Mouse (Mus musculus): ENCODE data around the gene Tmod3. TPM values are rescaled to one million over a fixed set of nuclear protein-coding genes. Genes with fewer than 3 reads are reported as not detected.
"Not testable (repeated sequence)": the region's sequence is repeated elsewhere in the genome, so short reads cannot be mapped to it uniquely, and the experiment has no call there.

Gene Tmod3
- polyA plus RNA-seq, 1 experiment from 2014 or later: 99.1 TPM

- Histone ChIP-seq H3K4me1 (peaks cover 7% of the 10 kb centered on the region; the same call in 1 of the 2 replicates), H3K9ac (replicated peaks) (no peak overlapping the region), H3K9me3 (no peaks in the 10 kb centered on the region), H3K4me3 (no peak overlapping the region), H3K36me3 (no peaks in the 10 kb centered on the region; the same call in 1 of the 2 replicates), H3K27ac (replicated peaks) (no peak overlapping the region), H3K27me3 (no peaks in the 10 kb centered on the region), H3K4me2 (replicated peaks) (no peak overlapping the region)
- WGBS: 56% methylated on average over 4 of the region's 4 CpGs
- peak; percentile 74; the same call in 1 of the 2 replicates for ATAC-seq (replicated peaks)
These were observed 37.7 kb downstream of the Tmod3 start for GRCm38 (mm10) chr9:75521788-75522187.

- ATAC-seq (replicated peaks): no peak
- H3K4me3 ChIP-seq: no peak overlapping the region
- peaks cover 7% of the 10 kb centered on the region; the same call in 1 of the 2 replicates for H3K4me1 ChIP-seq
- 93% methylated on average over 8 of the region's 8 CpGs for WGBS
- H3K4me2 ChIP-seq (replicated peaks): no peak overlapping the region
- no peak overlapping the region for H3K27ac ChIP-seq (replicated peaks)
- no peaks in the 10 kb centered on the region for H3K9me3 ChIP-seq
- H3K9ac ChIP-seq (replicated peaks): no peak overlapping the region
- H3K27me3 ChIP-seq: no peaks in the 10 kb centered on the region
- no peaks in the 10 kb centered on the region; the same call in 1 of the 2 replicates for H3K36me3 ChIP-seq
These were observed 38.5 kb downstream of the Tmod3 start for GRCm38 (mm10) chr9:75520940-75521339.

- H3K4me3 ChIP-seq: no peak overlapping the region
- no peak overlapping the region for H3K4me2 ChIP-seq (replicated peaks)
- ATAC-seq (replicated peaks): no peak
- H3K9me3 ChIP-seq: no peaks in the 10 kb centered on the region
- WGBS: 85% methylated on average over 3 of the region's 3 CpGs
- H3K27me3 ChIP-seq: no peaks in the 10 kb centered on the region
- no peak overlapping the region for H3K27ac ChIP-seq (replicated peaks)
- peaks cover 13% of the 10 kb centered on the region; the same call in 1 of the 2 replicates for H3K36me3 ChIP-seq
- H3K9ac ChIP-seq (replicated peaks): no peak overlapping the region
- no peaks in the 10 kb centered on the region for H3K4me1 ChIP-seq
These were observed 41.7 kb downstream of the Tmod3 start for GRCm38 (mm10) chr9:75517751-75518150.

- no peaks in the 10 kb centered on the region for H3K27me3 ChIP-seq
- ATAC-seq (replicated peaks): peak; percentile 83
- WGBS: 63% methylated on average over 12 of the region's 12 CpGs
- H3K4me1 ChIP-seq: peaks cover 11% of the 10 kb centered on the region
- no peak overlapping the region for H3K4me3 ChIP-seq
- no peak overlapping the region for H3K4me2 ChIP-seq (replicated peaks)
- H3K36me3 ChIP-seq: peaks cover 13% of the 10 kb centered on the region; the same call in 1 of the 2 replicates
- H3K9ac ChIP-seq (replicated peaks): no peak overlapping the region
- no peaks in the 10 kb centered on the region for H3K9me3 ChIP-seq
- no peak overlapping the region for H3K27ac ChIP-seq (replicated peaks)
These were observed 43.9 kb downstream of the Tmod3 start for GRCm38 (mm10) chr9:75515464-75516113.

GRCm38 (mm10) chr9:75511236-75511939, 48.1 kb downstream of the Tmod3 start:
- no peaks in the 10 kb centered on the region for H3K27me3 ChIP-seq
- no peak overlapping the region for H3K4me2 ChIP-seq (replicated peaks)
- no peaks in the 10 kb centered on the region for H3K9me3 ChIP-seq
- H3K27ac ChIP-seq (replicated peaks): peak overlapping the region; percentile 66
- peaks cover 11% of the 10 kb centered on the region for H3K4me1 ChIP-seq
- no peak overlapping the region for H3K4me3 ChIP-seq
- WGBS: 40% methylated on average over 8 of the region's 8 CpGs
- H3K36me3 ChIP-seq: peaks cover 41% of the 10 kb centered on the region
- H3K9ac ChIP-seq (replicated peaks): no peak overlapping the region
- ATAC-seq (replicated peaks): peak; percentile 72

GRCm38 (mm10) chr9:75504311-75504710, 55.1 kb downstream of the Tmod3 start:
- Histone ChIP-seq H3K27ac (replicated peaks) (no peak overlapping the region), H3K4me3 (no peak overlapping the region), H3K36me3 (peaks cover 40% of the 10 kb centered on the region), H3K4me2 (replicated peaks) (no peak overlapping the region), H3K9me3 (no peaks in the 10 kb centered on the region), H3K9ac (replicated peaks) (no peak overlapping the region), H3K27me3 (no peaks in the 10 kb centered on the region), H3K4me1 (no peaks in the 10 kb centered on the region)
- ATAC-seq (replicated peaks): no peak
- WGBS: 87% methylated on average over 6 of the region's 6 CpGs

GRCm38 (mm10) chr9:75498571-75498970, 60.9 kb downstream of the Tmod3 start:
- 94% methylated on average over 7 of the region's 7 CpGs for WGBS
- Histone ChIP-seq H3K27me3 (no peaks in the 10 kb centered on the region), H3K9me3 (no peaks in the 10 kb centered on the region), H3K4me2 (replicated peaks) (no peak overlapping the region), H3K27ac (replicated peaks) (no peak overlapping the region), H3K36me3 (peaks cover 23% of the 10 kb centered on the region), H3K4me1 (no peaks in the 10 kb centered on the region), H3K4me3 (no peak overlapping the region), H3K9ac (replicated peaks) (no peak overlapping the region)
- ATAC-seq (replicated peaks): no peak

GRCm38 (mm10) chr9:75495945-75496344, 63.5 kb downstream of the Tmod3 start:
- Histone ChIP-seq H3K4me3 (no peak overlapping the region), H3K36me3 (peaks cover 13% of the 10 kb centered on the region; the same call in 1 of the 2 replicates), H3K9me3 (no peaks in the 10 kb centered on the region), H3K27me3 (no peaks in the 10 kb centered on the region), H3K4me1 (no peaks in the 10 kb centered on the region), H3K27ac (replicated peaks) (no peak overlapping the region), H3K9ac (replicated peaks) (no peak overlapping the region), H3K4me2 (replicated peaks) (no peak overlapping the region)
- 87% methylated on average over 10 of the region's 10 CpGs for WGBS
- no peak for ATAC-seq (replicated peaks)

- 87% methylated on average over 9 of the region's 9 CpGs for WGBS
- Histone ChIP-seq H3K4me1 (no peaks in the 10 kb centered on the region), H3K9ac (replicated peaks) (no peak overlapping the region), H3K4me3 (no peak overlapping the region), H3K27ac (replicated peaks) (no peak overlapping the region), H3K4me2 (replicated peaks) (no peak overlapping the region), H3K9me3 (no peaks in the 10 kb centered on the region), H3K27me3 (no peaks in the 10 kb centered on the region), H3K36me3 (peaks cover 13% of the 10 kb centered on the region; the same call in 1 of the 2 replicates)
- no peak for ATAC-seq (replicated peaks)
These were observed 65.0 kb downstream of the Tmod3 start for GRCm38 (mm10) chr9:75494407-75495005.

GRCm38 (mm10) chr9:75488255-75488654, 71.2 kb downstream of the Tmod3 start:
- H3K4me3 ChIP-seq; H3K4me1 ChIP-seq; H3K27ac ChIP-seq (replicated peaks); H3K27me3 ChIP-seq; H3K4me2 ChIP-seq (replicated peaks); H3K9ac ChIP-seq (replicated peaks); H3K9me3 ChIP-seq; ATAC-seq (replicated peaks); H3K36me3 ChIP-seq: not testable (repeated sequence)
- WGBS: 93% methylated on average over 7 of the region's 7 CpGs

- H3K4me1 ChIP-seq: no peaks in the 10 kb centered on the region
- ATAC-seq (replicated peaks): no peak
- H3K4me3 ChIP-seq: no peak overlapping the region
- no peak overlapping the region for H3K9ac ChIP-seq (replicated peaks)
- no peak overlapping the region for H3K4me2 ChIP-seq (replicated peaks)
- no peaks in the 10 kb centered on the region for H3K9me3 ChIP-seq
- no peaks in the 10 kb centered on the region for H3K36me3 ChIP-seq
- no peak overlapping the region for H3K27ac ChIP-seq (replicated peaks)
- no peaks in the 10 kb centered on the region for H3K27me3 ChIP-seq
- 89% methylated on average over 6 of the region's 6 CpGs for WGBS
These were observed 74.2 kb downstream of the Tmod3 start for GRCm38 (mm10) chr9:75485231-75485630.

GRCm38 (mm10) chr9:75480536-75481075, 78.9 kb downstream of the Tmod3 start:
- ATAC-seq (replicated peaks): peak; percentile 41; the same call in 1 of the 2 replicates
- WGBS: 79% methylated on average over 5 of the region's 5 CpGs

More at GRCm38 (mm10) chr9:75480536-75481075, 78.9 kb downstream of the Tmod3 start:
- Histone ChIP-seq H3K27ac (replicated peaks) (no peak overlapping the region), H3K27me3 (no peaks in the 10 kb centered on the region), H3K9me3 (no peaks in the 10 kb centered on the region), H3K4me2 (replicated peaks) (no peak overlapping the region), H3K9ac (replicated peaks) (no peak overlapping the region), H3K4me1 (peaks cover 8% of the 10 kb centered on the region; the same call in 1 of the 2 replicates), H3K36me3 (no peaks in the 10 kb centered on the region; the same call in 1 of the 2 replicates), H3K4me3 (no peak overlapping the region)

Data from forebrain, embryonic 15.5 days (tissue).